Mouse (Mus musculus) common myeloid progenitor, adult 5-6 weeks (primary cell): ENCODE data around the gene Haus5. TPM values are rescaled to one million over a fixed set of nuclear protein-coding genes. Genes with fewer than 3 reads are reported as not detected.

ENCODE experiments used
- ATAC-seq: replicated peaks from 2 replicates; pipeline ENCODE4 v1.8.0; 2016; ENCODE audit warnings: low read depth, mild to moderate bottlenecking, moderate TSS enrichment, inconsistent platforms; ENCODE audit not compliant: poor library complexity, severe bottlenecking
- total RNA-seq: library from RNA; stranded (forward); fragments of 200-1000, 187-1606 nt; gene quantifications from 2 replicates; pipeline ENCODE4 v1.2.3, GENCODE M21; 2017

Gene Haus5
- total RNA-seq = 17.2 and 27.1 TPM in 2 replicates

- ATAC-seq = peak; percentile 98
Observed at GRCm38 (mm10) chr7:30664529-30665200, at the start of gene Haus5. Haus5 (minus strand) TSS chr7:30664994.

DNA sequence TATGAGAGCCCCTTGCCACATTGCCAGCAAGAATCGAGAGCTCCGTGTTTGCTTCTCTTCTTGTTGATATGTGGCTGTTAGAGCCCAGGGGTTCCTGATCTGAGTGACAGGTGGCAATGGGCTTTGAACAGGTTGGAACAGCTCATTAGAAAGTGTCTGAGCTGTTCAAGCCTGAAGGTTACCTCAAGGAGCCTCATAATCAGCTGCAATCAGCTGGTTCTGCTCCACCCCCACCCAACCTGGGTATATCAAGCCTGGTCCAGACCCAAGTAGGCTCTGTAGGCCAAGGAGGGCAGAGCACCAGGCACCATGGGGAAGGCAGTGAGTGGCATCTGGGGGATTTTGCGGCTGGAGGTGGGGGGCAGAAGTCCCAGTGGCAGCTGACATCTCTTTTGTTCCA, 47.1 kb upstream of the Haus5 start, which contains the start of gene Atp4a:
Atp4a (plus strand) TSS at position 268 of the 400 bp plus-strand sequence.
- ATAC-seq = no peak

DNA sequence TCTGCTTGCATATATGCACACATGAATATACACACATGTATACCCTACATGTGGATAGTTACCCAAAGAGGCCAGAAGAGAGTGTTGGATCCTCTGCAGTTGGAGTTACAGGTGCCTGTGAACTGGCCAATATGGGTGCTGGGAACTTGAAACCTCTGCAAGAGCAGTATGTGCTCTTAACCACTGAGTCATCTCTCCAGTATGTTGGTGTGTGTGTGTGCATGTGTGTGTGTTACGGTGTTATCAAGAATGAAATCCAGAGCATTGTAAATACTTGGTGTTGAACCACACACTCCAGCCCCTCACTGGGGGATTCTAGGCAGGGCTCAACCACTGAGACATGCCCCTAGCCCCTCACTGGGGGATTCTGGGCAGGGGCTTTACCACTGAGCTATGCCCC, 42.6 kb upstream of the Haus5 start:
- ATAC-seq = no peak

DNA sequence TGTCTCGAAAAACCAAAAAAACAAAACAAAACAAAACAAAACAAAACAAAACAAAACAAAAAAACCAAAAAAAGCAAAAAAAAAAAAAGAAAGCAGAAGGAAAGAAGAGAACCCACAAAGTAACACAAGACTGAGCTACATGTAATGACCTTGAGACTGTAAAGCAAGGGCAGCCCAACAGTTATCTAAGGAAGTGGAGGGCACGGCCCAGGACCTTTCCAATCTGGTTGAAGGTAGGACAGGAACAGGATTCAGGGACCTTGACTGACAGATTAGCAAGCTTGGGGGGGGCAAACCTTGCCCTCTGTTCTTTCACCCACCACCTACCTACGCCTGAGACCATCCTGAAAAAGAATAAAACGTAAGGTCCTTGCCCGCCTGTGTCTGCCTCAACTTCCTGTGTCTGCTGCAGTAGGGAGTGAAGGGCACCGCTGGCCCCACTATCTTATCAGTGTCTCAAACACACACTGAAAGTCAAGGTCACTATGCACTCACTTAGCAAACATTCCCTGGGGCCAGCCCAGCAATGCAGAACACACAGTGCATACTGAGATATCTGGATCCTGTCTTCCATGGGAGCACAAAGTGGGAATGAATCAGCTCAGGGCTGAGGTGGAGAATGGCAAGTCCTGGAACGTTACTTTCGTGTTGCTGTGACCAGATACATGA, 41.6 kb upstream of the Haus5 start:
- no peak for ATAC-seq

DNA sequence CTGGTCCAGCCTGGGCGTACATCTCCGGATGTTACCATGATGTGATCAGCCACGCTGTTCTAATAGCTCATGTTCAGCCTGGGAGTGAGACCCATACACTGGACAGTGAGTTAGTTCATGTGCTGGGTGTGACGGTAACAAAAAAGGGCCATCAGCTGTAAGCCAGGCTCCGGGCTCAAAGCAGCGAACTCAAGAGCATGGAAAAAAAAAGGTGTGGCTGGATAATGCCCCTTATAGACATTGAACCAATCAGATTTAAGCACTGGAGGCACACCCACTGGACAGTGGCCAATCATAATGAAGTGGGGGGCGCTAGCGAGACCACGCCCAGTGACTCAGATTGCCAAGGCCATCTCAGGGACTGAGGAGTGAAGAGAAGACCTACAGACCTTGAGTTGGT, 33.8 kb upstream of the Haus5 start, which contains the start of gene 2200002J24Rik:
2200002J24Rik (plus strand) TSS at position 338 of the 400 bp plus-strand sequence.
- ATAC-seq = peak; percentile 54; the same call in 1 of the 2 replicates

- peak; percentile 95 for ATAC-seq
Observed at GRCm38 (mm10) chr7:30698101-30698500, 33.3 kb upstream of the Haus5 start.

DNA sequence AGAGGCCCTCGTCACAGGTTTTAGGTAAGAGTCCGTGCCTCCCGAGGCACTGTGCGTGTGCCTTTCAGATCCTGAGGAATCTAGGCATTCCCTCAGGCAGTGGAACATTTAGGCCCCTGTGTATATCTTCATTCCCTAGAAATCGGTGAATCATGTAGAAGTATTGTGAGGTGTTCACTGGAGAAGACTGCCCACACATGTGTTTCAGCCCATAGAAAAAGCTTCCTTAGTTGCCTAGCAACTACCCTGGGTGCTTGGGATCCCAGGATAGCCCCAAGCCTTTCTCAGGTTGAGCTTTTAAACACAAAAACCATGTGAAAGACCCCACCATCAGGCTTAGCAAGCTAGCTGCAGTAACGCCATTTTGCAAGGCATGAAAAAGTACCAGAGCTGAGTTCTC, 23.5 kb upstream of the Haus5 start:
- no peak for ATAC-seq

GRCm38 (mm10) chr7:30683425-30683824, 18.6 kb upstream of the Haus5 start:
- no peak for ATAC-seq

DNA sequence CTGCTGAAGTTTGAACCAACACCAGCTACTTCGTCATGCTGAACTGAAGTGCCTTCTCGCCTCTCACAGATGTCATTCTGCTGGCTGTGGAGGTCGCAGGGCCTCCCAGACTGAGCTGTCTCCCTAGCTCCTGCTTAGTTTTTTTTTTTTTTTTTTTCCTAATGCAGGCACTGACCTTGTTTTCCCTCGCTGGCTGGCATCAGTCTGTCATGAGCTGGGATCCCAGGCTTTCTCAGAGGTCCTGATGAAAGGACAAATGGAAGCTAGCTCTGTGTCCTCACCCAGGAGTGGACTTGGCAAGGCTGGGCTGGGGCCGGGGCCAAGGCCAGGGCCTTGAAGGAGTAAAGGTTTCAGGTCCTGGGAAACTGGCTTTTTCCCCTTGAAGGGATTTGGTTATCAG, 17.1 kb upstream of the Haus5 start:
- no peak for ATAC-seq

GRCm38 (mm10) chr7:30678263-30678975, 13.6 kb upstream of the Haus5 start:
- no peak for ATAC-seq

DNA sequence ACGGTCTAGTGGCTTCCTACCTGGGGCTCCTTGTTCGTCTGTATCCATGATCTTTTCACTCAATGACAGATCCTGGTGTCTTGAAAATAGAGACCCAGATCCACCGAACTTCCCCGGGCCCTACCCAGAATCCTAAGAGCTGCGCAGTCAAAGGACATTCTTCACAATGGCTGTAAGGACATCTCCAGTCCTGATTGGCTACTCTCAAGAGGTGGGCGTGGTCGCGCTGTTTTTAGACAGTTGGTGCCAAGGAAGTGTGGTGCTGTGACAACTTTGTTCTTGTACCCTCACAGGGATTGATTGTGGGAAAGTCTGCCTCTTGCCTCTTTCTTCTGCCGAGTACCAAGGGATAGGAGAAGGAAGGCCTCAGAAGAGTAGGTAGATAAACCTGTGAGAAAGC, 6.7 kb upstream of the Haus5 start, which contains the start of gene Pmis2:
Pmis2 (minus strand) TSS at position 126 of the 400 bp plus-strand sequence.
- ATAC-seq = no peak

GRCm38 (mm10) chr7:30669229-30669628, 4.4 kb upstream of the Haus5 start:
- peak; percentile 43; the same call in 1 of the 2 replicates for ATAC-seq

DNA sequence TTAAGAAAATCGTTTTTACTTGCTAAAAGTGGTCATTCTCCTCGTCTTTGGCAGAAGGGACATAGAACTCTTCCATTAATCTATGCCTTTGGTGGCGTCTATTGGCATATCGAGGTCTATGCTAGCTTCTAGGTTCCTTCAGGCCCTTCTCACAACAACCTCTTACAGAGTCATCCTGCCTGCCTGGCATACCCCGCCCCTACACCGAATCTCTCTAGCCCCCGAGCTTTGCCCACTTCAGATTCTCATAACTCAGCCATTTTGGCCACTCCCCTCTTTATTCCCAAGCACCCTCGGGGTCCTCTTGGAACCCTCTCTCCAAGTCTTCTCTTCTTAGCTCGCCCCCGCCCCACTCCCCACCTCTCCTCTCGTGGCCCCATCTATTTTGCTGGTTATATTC, 527 bp upstream of the Haus5 start:
- peak; percentile 22; the same call in 1 of the 2 replicates for ATAC-seq

GRCm38 (mm10) chr7:30649591-30650540, 14.9 kb downstream of the Haus5 start, which contains the start of gene Rbm42:
Rbm42 (minus strand) TSS chr7:30650317.
- peak; percentile 100 for ATAC-seq

- ATAC-seq = no peak
Observed at GRCm38 (mm10) chr7:30639083-30639482, 25.7 kb downstream of the Haus5 start.

- ATAC-seq = 0 out of 2 replicates have a peak, but pooled peaks have one; percentile 15
Observed at GRCm38 (mm10) chr7:30636395-30636794, 28.4 kb downstream of the Haus5 start.

GRCm38 (mm10) chr7:30635752-30636151, 29.0 kb downstream of the Haus5 start, which contains the start of gene Etv2:
Etv2 (minus strand) TSS chr7:30635852.
- ATAC-seq = no peak

- ATAC-seq = peak; percentile 73
Observed at GRCm38 (mm10) chr7:30634621-30635020, 30.2 kb downstream of the Haus5 start.

DNA sequence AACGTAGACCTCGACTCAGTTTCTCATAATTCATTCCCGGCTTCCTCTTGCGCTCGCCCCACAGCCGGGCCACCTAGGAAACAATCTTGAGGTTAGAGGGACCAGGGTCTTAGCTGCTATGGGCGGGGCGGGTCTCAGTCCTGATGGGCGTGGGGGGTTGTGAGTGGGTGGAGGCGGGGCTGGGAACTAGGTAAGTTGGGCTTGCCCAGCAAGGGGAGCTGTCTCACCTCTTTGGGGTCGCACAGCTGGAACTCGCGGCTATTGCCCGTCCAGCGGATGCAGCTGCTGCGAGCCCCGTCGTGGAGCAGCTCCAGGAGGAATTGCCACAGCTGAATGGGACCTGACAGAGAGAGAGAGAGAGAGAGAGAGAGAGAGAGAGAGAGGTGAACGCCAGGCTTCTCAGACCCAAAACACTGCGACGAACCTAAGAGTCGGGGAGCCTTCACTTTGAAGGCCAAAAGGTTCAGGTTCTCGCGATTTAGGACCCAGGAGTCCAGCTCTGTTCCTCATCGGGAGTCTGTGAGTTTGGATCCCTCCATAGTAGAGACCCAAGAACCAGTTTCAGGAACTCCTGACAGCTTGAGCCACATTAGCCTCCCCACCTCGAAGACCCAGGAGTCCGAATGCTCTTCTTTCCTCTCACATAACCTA, 30.9 kb downstream of the Haus5 start:
- ATAC-seq = peak; percentile 19; the same call in 1 of the 2 replicates
